Mouse (Mus musculus): Measurements from ENCODE around the gene BC016579. TPM values are rescaled to one million over a fixed set of nuclear protein-coding genes. Genes with fewer than 3 reads are reported as not detected.
A peak's percentile ranks its signal among the peaks of the same experiment; 100 is the strongest.

The BC016579 gene
- total RNA-seq, 2 experiments from 2014 or later = 0.15 TPM; not detected in 1

DNA sequence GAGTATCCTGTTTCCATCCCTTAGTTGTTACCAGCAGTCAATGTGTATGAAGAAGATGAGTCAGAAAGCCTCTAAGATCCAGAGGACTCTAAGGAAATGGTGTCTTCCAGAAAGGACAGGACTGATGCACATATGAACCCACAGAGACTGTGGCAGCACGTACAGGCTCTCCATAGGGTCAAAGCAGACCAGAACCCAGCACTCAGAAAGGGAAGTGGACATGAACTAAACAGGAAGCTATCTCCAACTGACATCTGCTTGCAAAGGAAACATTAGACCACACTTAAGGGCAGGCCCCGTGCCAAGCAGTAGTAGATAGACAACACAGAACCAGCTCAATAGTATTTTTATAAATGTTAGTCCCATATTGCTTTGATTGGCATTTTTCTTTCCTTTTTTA, 12.3 kb upstream of the BC016579 start:
- no peak for DNase-seq (ENCODE audit: low spot score in 2 of 2)
- Histone ChIP-seq H3K4me3 (no peak overlapping the region), H3K27ac (no peak overlapping the region)
- no peak for TF ChIP-seq CTCF (conservative IDR thresholded peaks at IDR 0.05)

DNA sequence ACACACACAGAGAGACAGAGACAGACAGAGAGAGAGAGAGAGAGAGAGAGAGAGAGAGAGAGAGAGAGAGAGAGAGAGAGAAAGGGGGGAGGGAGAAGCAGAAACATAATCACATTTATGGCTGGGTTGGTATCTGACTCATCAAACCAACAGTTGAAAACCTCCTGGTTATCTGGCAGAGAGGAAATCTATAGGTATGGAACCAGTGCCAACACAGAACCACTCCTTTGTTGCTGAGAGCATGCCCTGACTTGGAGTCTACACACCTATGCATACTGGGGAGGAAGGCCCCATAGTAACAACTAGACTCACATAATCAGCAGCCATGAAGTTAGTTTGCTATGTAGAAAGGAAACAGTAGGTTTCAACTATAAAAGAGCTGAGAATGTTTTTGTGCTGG, 8.5 kb upstream of the BC016579 start:
- TF ChIP-seq CTCF (conservative IDR thresholded peaks at IDR 0.05) = no peak
- H3K27ac ChIP-seq = no peak overlapping the region
- DNase-seq (ENCODE audit: low spot score in 2 of 2) = no peak

DNA sequence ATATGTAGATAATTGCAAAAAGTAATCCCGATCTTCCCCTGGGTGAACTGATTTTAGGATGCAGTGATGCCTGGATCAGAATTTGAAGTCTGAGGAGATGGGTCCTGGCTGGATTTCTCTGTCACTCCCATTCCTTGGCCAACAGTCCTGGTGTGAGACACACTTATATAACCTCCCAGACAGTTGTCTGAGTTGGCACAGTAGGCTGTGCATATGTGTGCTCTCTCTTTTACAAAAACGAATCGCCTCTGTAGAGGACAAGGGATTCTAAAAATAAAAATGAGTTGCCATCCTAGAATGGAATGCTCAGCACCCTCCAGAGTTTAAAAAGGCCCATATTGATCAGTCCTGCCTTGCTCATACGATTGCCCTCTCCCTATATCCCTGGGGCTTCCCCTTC, 5.7 kb upstream of the BC016579 start:
- TF ChIP-seq CTCF (conservative IDR thresholded peaks at IDR 0.05) = no peak
- DNase-seq (ENCODE audit: low spot score in 2 of 2) = peak; percentile 12 to 16
- Histone ChIP-seq H3K4me3 (no peak overlapping the region), H3K27ac (no peak overlapping the region)

More for the DNA sequence above, 8.5 kb upstream of the BC016579 start:
- H3K4me3 ChIP-seq = no peak overlapping the region

DNA sequence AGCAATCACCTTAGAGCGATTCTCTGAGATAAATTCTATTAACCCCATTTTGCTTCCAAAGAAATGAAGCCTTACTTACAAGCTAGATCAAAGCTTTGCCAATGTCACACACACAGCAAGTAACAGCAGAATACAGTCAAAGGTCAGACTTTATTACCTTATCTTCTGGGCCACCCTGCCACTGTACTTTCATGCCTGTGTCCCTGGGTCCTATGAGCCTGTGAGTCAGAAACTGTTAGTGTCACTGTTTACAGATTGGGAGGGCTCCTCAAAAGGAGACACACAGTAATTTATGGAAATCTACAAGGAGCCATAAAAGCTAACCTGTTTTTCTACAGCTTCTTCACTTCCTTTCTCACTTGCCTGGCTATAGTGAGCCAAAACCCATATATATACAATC, 4.4 kb upstream of the BC016579 start:
- no peak overlapping the region for H3K27ac ChIP-seq
- no peak overlapping the region for H3K4me3 ChIP-seq
- no peak for DNase-seq (ENCODE audit: low spot score in 2 of 2)
- no peak for TF ChIP-seq CTCF (conservative IDR thresholded peaks at IDR 0.05)

DNA sequence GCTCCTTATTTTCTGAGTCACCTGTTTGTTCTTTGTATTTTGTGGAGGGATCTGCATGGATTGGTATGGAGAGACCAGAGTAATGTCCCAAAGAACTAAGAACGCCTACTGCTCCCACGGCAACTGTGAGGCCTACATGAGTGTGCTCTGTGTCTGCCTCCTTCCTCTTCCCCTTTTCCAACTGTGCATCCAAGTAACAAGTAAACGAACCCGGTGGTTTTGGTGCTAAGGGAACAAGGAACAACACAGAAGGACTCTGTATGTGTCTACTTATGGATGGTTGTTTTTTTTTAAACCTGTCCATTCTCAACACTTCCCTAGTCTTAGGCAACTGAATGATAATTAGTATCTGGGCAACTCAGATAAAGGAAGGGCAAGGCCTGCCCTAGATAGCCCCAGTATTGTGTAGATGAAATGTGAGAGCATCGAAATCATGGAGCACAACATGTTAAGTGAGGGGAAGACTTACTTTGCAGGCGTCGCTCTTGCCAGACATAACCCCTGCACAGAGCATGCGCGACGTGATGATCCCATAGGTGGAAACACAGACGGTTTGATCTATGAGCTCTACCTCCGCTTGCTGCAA, 3.8 kb upstream of the BC016579 start:
- DNase-seq (ENCODE audit: low spot score in 2 of 2) = no peak
- H3K4me3 ChIP-seq = no peak overlapping the region
- no peak overlapping the region for H3K27ac ChIP-seq
- no peak for TF ChIP-seq CTCF (conservative IDR thresholded peaks at IDR 0.05)

DNA sequence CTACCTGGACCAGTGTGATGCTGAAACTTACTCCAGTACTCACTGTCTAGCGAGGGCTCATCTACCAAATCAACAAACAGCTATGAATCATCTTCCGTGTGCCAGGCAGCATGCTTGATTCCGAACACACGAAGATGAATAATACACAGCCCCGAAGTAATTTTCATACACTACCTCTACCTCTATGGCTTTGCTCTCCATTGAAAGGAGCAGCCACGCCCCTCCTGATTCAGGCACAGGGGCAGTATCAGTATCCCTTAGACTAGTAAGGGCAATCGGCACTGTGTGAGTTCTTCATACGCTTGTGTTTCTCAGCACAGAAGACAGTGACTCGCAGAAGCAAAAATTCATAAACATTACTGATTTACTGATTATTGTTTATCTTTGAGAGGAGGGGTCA, 597 bp upstream of the BC016579 start:
- TF ChIP-seq CTCF (conservative IDR thresholded peaks at IDR 0.05) = no peak
- DNase-seq (ENCODE audit: low spot score in 2 of 2) = no peak
- Histone ChIP-seq H3K27ac (no peak overlapping the region), H3K4me3 (no peak overlapping the region)

DNA sequence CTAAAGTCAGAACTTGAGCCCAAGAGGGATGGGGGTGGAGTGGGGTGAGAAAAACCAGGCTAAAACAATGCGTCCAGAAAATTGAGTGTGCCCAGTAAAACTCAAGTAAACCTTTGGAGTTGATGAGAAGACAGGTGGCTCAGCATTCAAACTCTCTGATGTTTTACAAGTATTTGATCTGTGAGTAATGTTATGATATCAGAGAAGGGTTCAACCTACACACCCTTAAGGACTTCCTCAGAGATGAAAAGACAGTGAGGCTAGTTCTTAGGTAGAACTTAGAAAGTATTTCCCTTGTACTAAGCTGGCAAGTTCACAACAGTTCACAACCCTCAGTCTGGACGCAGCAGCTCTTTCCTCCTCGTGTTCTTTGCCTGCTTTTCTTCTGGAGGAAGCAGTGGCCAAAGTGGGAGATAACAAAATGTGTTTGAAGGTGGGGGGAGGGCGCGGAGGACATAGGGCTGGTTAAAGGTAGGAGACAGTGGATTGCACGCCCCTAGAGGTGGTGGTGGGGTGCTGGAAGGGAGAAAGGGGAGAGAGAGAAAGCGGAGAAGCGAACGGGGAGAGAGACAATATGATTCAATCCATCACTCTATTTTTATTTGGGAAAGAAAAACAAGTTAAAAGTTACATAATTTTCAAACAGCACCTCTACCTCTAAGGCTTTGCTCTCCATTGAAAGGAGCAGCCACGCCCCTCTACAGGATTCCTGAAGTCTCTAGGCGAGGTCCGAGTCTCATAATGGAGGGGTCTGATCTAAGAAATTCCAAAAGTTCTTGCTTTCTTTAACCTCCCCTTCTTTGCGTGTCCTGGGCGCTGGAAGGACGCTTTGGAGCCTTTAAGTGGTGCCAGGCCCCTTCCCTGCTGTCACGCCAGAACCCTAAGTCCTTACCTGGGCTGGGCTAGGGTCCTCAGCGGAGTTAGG, 597 bp downstream of the BC016579 start:
- no peak overlapping the region for H3K27ac ChIP-seq
- 0 out of 2 replicates have a peak, but pooled peaks have one; percentile 5 for TF ChIP-seq CTCF (conservative IDR thresholded peaks at IDR 0.05)
- DNase-seq (ENCODE audit: low spot score in 2 of 2) = no peak
- H3K4me3 ChIP-seq = peak overlapping the region; percentile 37

DNA sequence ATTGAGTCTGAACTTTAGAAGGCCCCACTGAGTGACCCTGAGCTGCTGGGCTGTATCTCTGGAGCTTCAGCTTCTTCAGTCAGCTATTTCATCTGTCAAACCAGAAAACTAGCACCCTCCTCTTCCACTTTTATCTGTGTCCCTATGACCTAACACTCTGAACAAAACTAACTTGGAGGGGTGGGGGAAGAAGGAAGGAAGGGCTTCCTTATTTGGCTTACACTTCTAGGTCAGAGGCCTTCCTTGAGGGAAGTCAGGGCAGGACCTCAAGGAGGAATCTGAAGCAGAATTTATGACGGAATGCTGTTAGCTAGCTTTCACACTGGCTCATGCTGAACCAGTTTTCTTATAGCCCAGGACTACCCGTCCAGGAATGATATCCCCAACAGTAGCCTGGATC, 2.4 kb downstream of the BC016579 start:
- DNase-seq (ENCODE audit: low spot score in 2 of 2) = no peak
- H3K27ac ChIP-seq = no peak overlapping the region
- no peak for TF ChIP-seq CTCF (conservative IDR thresholded peaks at IDR 0.05)
- H3K4me3 ChIP-seq = no peak overlapping the region

DNA sequence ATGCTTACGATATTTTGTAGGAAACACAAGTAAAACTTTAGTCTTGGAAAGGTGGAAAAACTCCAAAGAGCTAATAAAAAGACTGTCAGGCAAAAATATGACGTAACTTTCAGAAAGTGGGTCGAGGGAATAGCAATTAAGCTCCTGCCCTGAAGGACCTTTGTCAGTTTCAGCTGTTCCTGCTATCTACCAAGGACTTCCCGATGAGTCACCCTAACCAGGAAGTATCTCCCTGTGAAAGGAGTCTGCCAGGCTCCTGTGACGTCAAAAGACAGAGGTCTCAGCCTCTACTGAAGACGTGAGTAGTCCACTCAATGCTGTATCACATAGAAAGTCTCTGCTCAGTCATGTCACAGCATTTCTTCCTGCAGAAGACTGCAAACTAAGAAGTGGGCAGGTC, 9.5 kb downstream of the BC016579 start:
- H3K27ac ChIP-seq = no peak overlapping the region
- no peak for TF ChIP-seq CTCF (conservative IDR thresholded peaks at IDR 0.05)
- H3K4me3 ChIP-seq = no peak overlapping the region
- DNase-seq (ENCODE audit: low spot score in 2 of 2) = no peak

DNA sequence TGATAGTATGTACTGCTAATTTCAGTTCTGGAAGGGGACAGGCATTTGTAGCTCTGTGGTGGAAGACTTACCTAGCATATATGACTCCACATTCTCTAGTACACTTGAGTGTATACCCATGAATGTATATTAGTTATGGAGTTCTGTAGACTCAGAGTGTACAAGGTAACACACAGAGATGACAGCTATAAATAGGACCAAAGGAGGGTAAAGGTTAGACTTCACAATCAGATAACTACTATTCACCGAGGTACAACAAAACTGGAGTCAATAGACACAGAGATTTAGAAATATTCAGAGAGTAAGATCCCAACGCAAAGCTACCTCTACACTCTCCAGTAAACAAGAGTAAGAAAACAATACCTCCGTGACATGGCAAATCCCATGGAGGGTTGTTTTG, 9.9 kb downstream of the BC016579 start:
- no peak for TF ChIP-seq CTCF (conservative IDR thresholded peaks at IDR 0.05)
- no peak for DNase-seq (ENCODE audit: low spot score in 2 of 2)
- no peak overlapping the region for H3K4me3 ChIP-seq
- H3K27ac ChIP-seq = no peak overlapping the region

DNA sequence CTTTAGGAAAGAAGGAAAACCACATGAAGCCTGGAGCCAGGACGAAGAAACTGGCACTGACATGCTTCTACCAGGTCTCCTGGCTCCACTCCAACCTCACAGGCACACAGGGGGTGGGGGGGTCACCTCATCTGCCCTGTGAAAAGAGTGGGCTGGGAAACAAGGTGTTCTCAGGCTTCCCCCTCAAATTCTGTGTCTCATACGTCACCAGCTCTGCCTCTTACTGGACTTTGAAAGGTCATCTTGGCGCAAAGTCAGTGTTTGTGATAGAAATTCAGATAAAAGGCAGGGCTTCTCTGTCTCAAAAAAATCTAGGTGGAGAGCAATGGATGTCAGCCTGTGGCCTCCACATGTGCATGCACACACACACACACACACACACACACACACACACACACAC, 12.6 kb downstream of the BC016579 start:
- TF ChIP-seq CTCF (conservative IDR thresholded peaks at IDR 0.05) = no peak
- Histone ChIP-seq H3K27ac (no peak overlapping the region), H3K4me3 (no peak overlapping the region)
- no peak for DNase-seq (ENCODE audit: low spot score in 2 of 2)

DNA sequence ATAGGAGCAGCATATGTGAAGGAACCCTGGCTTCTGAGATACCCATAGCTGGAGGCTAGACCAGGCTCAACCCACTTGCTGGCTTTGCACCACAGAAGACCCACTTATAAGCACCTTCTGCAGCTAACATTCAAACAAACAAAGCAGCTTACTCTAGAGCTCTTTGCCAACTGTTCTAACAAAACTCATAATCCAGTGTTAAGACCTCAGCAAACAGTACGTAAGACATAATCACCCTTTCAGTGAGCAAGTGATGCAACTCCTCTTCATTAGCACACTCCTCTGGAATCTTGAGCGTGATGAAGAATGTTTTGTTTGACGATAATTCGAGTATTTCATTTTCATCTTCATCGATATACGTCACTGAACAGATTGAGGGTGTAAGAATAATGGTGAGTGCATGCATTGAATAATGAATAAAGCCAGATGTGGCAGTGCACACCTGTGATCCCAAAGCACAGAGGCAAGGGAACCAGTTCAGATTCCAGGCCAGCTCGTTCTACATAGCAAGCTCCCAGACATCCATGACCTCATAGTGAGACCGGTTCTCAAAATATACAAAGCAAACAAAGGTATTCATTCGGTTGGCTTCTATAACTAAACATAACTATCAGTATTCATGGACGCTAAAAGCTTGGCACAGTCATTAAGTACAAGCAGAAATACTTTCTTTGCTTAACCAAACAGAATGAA, 13.7 kb downstream of the BC016579 start:
- Histone ChIP-seq H3K4me3 (no peak overlapping the region), H3K27ac (no peak overlapping the region)
- no peak for DNase-seq (ENCODE audit: low spot score in 2 of 2)
- TF ChIP-seq CTCF (conservative IDR thresholded peaks at IDR 0.05) = no peak

DNA sequence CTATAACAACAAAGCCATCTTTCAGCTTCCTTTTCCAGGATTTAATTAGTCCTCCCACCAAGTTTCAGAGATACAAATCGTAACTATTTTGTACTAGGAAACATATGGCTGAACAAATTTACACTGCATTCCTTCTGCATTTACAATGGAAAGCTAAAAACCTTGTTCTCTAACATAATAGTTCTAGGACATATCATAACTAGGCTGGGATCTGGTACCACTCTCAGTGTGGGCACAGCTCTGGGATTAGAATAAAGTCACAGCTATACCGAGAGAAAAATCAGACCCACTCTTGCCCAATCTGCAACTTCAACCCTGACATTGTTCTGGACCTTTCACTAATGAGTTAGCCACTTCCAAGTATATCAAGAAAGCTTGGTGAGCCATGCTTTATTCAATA, 18.0 kb downstream of the BC016579 start:
- no peak overlapping the region for H3K4me3 ChIP-seq
- DNase-seq (ENCODE audit: low spot score in 2 of 2) = no peak
- TF ChIP-seq CTCF (conservative IDR thresholded peaks at IDR 0.05) = no peak
- H3K27ac ChIP-seq = no peak overlapping the region

Measured in layer of hippocampus, adult 2 months (tissue).